Mouse (Mus musculus) adrenal gland, postnatal 10 days (tissue): ENCODE data around the gene Tapbpl. TPM values are rescaled to one million over a fixed set of nuclear protein-coding genes. Genes with fewer than 3 reads are reported as not detected.
"Not testable (repeated sequence)": the region's sequence is repeated elsewhere in the genome, so short reads cannot be mapped to it uniquely, and the experiment has no call there.

Source experiments
- DNase-seq: peaks from one replicate; pipeline ENCODE4 v3.0.0; 2021; ENCODE audit warnings: mixed read lengths
- long read RNA-seq, 2 experiments: library from polyadenylated mRNA; stranded (forward); transcript quantifications; one replicate each; pipeline ENCODE4 v2.0.0; 2021
- total RNA-seq, 2 experiments: library from RNA; stranded (reverse); gene quantifications; 2 replicates each; pipeline ENCODE4 v1.2.3; 2021

Gene Tapbpl
- 10 to 100 TPM; 13.0 to 13.4 TPM for total RNA-seq
- long read RNA-seq, experiment 1, transcript Tapbpl-201 (7 exons, 2,352 nt), result major isoform, 26 of 34 reads
- long read RNA-seq, experiment 1, partial matches to known transcripts, result 4 of 34 reads
- long read RNA-seq, experiment 1, other reads (novel, unspliced or antisense), result 4 of 34 reads
- long read RNA-seq, experiment 2, transcript Tapbpl-201 (7 exons, 2,352 nt), result major isoform, 6 of 17 reads
- long read RNA-seq, experiment 2, partial matches to known transcripts, result 6 of 17 reads
- long read RNA-seq, experiment 2, other reads (novel, unspliced or antisense), result 5 of 17 reads

DNA sequence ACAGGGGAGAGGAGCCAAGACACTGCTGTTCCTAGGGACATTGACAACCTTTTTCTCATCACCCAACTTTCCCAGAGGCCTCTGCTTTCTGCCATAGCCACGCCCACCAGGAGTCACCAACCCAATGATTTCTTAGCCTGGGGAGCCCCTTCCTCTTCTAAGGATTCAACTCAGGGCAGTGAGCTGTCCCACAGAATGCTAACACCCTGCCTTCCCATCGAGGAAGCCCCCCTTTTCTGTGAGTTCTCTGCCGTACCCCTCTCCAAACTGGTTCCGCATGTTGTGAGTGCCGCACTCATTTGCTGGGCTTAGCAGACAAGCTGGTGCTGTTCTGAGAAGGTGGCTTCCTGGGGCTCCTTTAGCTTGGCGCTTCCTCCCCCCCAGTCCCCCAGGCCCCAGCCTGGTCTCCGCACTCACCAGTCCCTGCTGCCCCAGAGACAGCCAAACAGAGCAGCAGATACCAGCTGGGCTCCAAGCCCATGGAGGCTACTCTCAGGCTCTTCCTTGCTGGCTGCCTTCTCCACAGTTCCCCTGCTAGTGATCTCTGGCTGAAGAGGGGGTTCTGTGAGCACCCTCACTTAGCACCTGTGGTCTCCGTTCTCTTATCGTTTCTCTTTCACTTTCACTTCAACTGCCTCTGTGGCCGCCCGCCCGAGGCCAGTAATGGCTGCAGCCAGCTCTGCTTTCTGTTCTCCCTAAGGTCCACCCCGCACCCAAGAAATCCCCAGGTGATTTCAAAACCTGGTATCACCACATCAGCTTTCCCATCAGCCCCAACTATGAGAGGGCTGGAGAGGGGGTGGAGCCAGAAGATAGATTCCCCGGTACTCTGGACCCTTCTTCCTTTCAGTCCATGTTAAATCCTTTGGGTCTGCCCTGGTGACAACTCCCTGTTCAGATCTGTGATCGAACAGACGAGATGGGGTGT is at the start of gene Tapbpl:
TSS of gene Tapbpl (minus strand) at position 744 of the 928 bp plus-strand sequence.
- peak; percentile 74 for DNase-seq

- no peak for DNase-seq
These were observed 48.1 kb upstream of the Tapbpl start for GRCm38 (mm10) chr6:125279729-125280128.

GRCm38 (mm10) chr6:125274841-125275563 is 43.3 kb upstream of the Tapbpl start:
- DNase-seq, result peak; percentile 60

DNA sequence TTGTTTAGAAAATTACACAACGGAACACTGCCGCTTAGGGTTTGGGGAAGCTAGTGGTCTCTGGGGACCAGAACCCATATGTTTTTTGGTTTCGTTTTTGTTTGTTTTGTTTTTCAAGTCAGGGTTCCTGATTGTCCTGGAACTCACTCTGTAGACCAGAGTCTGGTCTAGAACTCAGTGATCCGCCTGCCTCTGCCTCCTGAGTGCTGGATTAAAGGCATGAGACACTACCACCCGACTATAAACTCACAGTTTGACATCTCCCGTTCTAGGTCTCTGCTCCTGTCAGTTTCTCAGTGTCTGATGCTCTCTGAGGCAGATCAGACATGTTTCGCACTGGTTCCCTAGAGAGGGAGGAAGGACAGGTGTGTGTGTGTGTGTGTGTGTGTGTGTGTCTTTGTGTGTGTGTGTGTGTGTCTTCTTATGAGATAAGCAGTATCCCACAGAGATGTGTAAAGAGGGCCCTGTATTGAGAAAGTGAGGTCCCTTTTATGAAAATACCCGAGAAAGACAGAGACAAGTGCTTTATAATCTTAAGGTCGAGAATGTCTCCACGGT is 40.6 kb upstream of the Tapbpl start:
- no peak for DNase-seq

DNA sequence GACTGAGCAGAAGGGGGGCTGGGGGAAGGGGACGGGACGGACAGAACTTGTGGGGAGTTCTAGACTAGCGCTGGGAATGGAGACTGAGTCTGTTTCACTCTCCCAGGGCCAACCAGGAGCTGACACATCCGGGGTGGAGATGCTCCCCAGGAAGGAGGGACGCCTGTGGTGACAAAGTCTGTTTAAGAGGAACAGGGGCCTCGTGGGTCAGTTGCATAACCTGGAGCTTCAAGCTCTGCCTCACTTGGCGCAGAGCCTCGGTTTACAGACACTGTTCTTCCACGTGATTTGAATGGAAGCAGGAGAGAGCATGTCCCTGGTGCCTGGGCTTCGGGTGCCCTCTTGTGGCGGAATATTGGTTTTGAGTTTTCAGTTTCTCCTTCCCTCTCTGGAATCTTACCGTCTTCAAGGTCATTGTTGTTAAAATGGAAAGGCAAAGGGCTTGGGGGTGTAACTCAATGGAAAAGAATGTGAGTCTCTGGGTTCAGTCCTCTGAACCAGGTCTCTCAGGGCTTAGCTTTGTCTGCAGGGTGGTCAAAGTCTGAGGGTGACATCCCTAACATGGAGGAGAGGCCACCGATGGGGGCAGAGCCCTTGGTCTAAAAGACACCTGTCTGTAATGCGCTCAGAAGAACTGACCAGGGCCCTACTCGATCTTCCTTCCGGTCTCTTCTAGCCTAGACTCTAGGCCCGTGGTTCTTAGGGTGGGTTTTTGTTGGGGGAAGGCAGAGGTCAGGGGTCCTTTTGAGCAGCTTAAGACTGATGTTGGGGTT is 40.0 kb upstream of the Tapbpl start:
- DNase-seq, result peak; percentile 94

GRCm38 (mm10) chr6:125268799-125269198 is 37.1 kb upstream of the Tapbpl start:
- no peak for DNase-seq

GRCm38 (mm10) chr6:125267469-125267868 is 35.8 kb upstream of the Tapbpl start:
- no peak for DNase-seq

DNA sequence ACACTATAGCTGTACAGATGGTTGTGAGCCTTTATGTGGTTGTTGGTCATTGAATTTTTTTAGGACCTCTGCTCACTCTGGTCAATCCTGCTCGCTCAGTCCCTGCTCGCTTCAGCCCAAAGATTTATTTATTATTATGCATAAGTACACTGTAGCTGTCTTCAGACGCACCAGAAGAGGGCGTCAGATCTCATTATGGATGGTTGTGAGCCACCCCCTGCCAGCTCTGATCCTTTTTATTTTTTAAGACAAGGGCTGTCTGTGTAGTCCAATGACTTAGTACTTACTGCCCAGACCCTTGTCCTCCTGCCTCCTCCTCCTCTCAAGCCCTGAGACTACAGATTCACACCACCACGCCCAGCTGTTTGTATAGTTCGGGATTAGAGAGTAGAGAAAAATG is 34.9 kb upstream of the Tapbpl start:
- DNase-seq, result not testable (repeated sequence)

GRCm38 (mm10) chr6:125266091-125266490 is 34.4 kb upstream of the Tapbpl start:
- DNase-seq, result no peak

DNA sequence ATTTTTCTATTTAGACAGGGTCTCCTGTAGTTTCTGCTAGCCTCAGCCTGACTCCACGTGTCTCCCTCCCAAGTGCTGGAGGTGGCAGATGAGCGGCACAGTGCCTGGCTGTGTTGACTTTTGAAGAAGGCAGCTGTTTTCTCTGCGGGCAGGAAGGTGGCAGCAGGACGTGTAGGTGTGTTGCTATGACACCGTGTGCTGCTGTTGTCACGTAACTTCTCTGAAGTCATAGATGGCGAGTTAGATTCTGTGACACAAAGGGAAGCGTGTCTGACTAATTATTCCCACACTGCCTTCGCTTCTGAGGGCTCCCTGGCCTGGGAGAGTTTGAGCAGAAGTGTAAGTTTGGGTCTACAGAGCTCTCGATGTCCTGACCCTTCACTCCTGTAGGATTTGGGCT is 33.6 kb upstream of the Tapbpl start:
- DNase-seq, result no peak

GRCm38 (mm10) chr6:125264219-125264618 is 32.6 kb upstream of the Tapbpl start:
- no peak for DNase-seq

DNA sequence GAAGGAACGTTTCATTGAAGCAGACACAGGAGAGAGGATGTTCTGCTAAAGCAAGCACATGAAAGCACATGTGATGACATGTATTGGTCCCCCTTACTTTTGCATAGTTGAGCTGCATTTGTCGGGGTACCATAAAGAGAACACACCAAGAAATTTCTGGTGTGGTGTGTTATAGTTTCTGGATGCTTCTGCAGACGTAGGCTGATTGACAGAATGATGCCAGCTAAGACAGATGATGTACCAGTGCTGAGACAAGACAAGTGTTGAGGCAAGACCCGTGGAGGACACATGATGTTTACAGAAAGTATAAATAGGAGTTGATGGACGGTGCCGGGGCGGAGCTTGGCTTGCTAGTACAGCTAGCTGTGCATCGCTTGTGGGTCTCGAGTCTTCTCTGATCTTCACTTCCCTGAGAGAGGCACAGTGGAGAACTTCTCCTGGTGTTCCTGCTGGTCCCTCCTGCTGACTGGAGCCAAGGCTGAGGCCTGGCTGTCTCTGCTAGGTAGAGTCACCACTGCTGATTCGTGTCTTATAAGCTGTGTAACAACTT is 28.4 kb upstream of the Tapbpl start:
- DNase-seq, result no peak

- DNase-seq, result peak; percentile 67
These were observed 24.7 kb upstream of the Tapbpl start for GRCm38 (mm10) chr6:125256222-125256966.

DNA sequence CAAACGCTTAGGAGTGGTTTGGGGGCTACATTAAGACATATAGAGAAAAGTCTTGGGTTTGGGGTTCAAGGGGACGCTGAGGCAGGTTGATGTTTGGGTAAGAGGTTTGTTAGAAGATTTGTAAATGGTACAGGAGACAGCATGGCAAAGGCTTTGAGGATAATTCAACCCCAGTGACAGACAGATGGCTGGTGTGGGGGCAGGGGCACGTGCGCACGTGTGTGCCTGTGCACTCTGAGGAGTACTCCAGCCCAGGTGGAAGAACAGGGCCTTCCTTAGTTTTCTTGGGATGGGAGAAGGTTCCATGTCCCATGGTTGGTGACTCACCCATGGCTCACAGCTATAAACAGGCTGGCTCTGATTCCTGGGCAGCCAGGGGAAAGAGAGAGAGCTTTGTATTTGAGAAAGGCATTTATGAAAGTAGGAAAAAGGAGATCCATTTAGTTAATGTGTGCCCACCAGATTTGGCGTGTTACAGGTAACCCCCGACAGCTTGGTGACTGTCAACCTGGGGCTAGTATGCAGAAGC is 23.9 kb upstream of the Tapbpl start:
- DNase-seq, result no peak

DNA sequence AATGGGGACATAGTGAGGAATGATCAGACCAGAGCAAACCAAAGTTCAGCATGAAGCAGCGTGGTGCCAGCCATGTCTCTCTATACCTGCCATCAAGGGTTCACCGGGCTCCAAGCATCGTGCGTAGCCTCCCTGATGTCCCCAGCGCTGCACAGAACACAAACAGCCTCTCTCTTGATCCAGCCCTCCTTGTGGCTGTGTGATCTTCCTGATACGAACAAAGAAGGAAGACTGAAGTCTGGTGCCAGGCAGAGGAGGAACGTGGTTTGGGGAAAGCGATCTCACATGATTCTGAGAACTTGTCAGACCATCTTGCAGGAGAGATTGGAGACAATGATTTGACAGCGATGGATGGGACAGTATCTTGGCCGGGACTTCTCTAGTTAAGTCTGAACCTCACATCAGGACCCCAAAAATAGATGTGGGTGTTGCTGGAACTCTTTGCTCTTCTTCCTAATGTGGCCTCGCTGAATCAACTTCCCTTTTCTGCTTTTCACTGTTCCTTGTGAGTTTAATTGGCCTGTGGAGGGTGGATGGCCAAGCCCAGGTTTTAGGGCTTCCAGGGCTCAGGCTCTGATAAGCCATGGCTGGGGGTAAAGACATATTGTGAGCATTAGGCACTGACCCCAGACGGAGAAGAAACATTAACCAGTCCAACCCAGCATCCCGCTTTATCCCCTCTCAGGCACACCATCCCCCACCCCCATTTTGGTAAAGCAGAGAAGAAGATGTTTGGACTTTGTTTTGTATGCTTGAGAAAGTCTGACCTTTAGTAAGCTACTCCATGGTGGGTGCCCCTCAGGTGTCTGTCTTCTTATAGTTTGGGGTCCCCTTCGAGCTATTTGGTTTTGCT is 22.4 kb upstream of the Tapbpl start:
- no peak for DNase-seq

- DNase-seq, result no peak
These were observed 21.1 kb upstream of the Tapbpl start for GRCm38 (mm10) chr6:125252711-125253110.

DNA sequence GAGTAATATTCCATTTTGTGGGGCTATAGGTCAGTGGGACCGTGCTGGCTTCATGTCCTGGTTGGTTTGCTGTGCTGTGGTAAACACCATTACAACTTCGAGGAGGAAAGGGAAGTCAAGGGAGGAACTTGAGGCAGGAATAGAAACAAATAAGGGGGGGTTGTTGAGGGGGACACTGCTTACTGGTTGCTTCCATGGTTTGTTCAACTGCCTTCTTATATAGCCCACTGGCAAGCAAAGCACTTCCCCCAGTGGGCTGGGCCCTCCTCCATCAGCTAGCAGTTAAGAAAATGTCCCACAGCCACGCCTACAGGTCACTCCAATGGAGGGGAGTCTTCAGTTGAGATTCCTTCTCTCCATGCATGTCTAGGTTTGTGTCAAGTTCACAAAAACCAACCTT is 20.6 kb upstream of the Tapbpl start:
- no peak for DNase-seq

GRCm38 (mm10) chr6:125244551-125244950 is 12.9 kb upstream of the Tapbpl start:
- no peak for DNase-seq

GRCm38 (mm10) chr6:125241566-125241965 is 9.9 kb upstream of the Tapbpl start:
- DNase-seq, result no peak
